ENCODE assay signal across 15 mouse cellular contexts in the genomic region with DNA sequence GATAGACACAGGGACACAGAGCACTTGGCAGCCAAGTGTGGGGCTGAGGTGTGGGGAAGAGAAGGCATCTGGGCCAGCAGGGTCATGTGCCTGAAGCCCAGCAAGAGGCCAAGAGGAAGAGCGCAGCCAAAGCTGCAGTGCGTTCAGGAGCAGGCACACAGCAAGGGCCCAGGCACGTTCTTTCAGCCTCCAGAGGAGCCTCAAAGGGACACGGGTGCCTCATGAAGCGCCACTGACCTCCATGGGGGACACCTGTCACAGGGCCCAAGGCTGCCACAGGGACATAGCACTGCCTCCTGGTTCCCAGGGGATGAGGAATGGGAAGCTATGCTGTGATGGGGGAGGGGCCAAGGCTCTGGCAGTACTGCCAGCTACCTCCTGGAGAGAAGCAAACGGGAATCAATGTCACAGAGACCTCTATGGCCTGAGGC.
A peak's percentile ranks its signal among the peaks of the same experiment; 100 is the strongest.
DNase-seq lines count a peak whose midpoint lies in the region; ATAC-seq lines count a peak whose summit lies in the region.
"Had no signal": no experiment of that assay in that cellular context is flagged by ENCODE, and none has a peak within 500 bp of the region (broad histone marks: within the 10 kb centered on the region; RNA-seq: fewer than 3 reads in every experiment).

No protein-coding gene starts in this region.

- H3K9me3 ChIP-seq in heart, embryonic 10.5 days, result no peaks in the 10 kb centered on the region
- H3K9me3 ChIP-seq in kidney, embryonic 16.5 days (ENCODE audit: low read length), result no peaks in the 10 kb centered on the region
- no peaks in the 10 kb centered on the region for H3K9me3 ChIP-seq in neural tube, embryonic 15.5 days (replicated peaks)
- no peaks in the 10 kb centered on the region for H3K9me3 ChIP-seq in midbrain, embryonic 15.5 days
- H3K9me3 ChIP-seq: liver, embryonic 15.5 days; neural tube, embryonic 12.5 days had no signal

- peaks cover 23% of the 10 kb centered on the region for H3K4me1 ChIP-seq in heart, embryonic 10.5 days
- 0 out of 2 replicates have a peak, but pooled peaks cover 10% of the 10 kb centered on the region for H3K4me1 ChIP-seq in kidney, embryonic 16.5 days (ENCODE audit: insufficient read depth, low read length)
- H3K4me1 ChIP-seq in neural tube, embryonic 15.5 days, result peaks cover 10% of the 10 kb centered on the region
- no peaks in the 10 kb centered on the region for H3K4me1 ChIP-seq in midbrain, embryonic 15.5 days
- H3K4me1 ChIP-seq: liver, embryonic 15.5 days; megakaryocyte, embryonic 14.5 days; neural tube, embryonic 12.5 days had no signal

- no peak overlapping the region for H3K4me3 ChIP-seq in heart, embryonic 10.5 days
- H3K4me3 ChIP-seq in kidney, embryonic 16.5 days (ENCODE audit: low read length), result no peak overlapping the region
- H3K4me3 ChIP-seq in neural tube, embryonic 15.5 days (replicated peaks), result no peak overlapping the region
- H3K4me3 ChIP-seq in midbrain, embryonic 15.5 days, result no peak overlapping the region
- H3K4me3 ChIP-seq: liver, embryonic 15.5 days; megakaryocyte, embryonic 14.5 days; neural tube, embryonic 12.5 days had no signal

- H3K4me2 ChIP-seq in kidney, embryonic 16.5 days (replicated peaks; ENCODE audit: low read depth, low read length), result no peak overlapping the region
- no peak overlapping the region for H3K4me2 ChIP-seq in neural tube, embryonic 15.5 days
- H3K4me2 ChIP-seq in midbrain, embryonic 15.5 days, result no peak overlapping the region
- H3K4me2 ChIP-seq: liver, embryonic 15.5 days; neural tube, embryonic 12.5 days had no signal

- 36% methylated on average over 6 of the region's 6 CpGs for WGBS in heart, embryonic 10.5 days
- 50% methylated on average over 6 of the region's 6 CpGs for WGBS in kidney, embryonic 16.5 days
- WGBS in neural tube, embryonic 15.5 days, result 42% methylated on average over 6 of the region's 6 CpGs
- WGBS in midbrain, embryonic 15.5 days, result 43% methylated on average over 6 of the region's 6 CpGs

- no peak for ATAC-seq in kidney, embryonic 16.5 days (ENCODE audit: low FRiP score, low TSS enrichment)
- no peak for ATAC-seq in neural tube, embryonic 15.5 days (ENCODE audit: low FRiP score)
- no peak for ATAC-seq in midbrain, embryonic 15.5 days (replicated peaks)
- ATAC-seq: activated CD4-positive, CD25-positive, alpha-beta regulatory T cell, adult 4 months; forebrain, embryonic 16.5 days; hindbrain, embryonic 16.5 days had no signal

- no peak overlapping the region for H3K27ac ChIP-seq in heart, embryonic 10.5 days
- peak overlapping the region; percentile 11; the same call in 1 of the 2 replicates for H3K27ac ChIP-seq in kidney, embryonic 16.5 days (ENCODE audit: low read length)
- H3K27ac ChIP-seq in neural tube, embryonic 15.5 days (replicated peaks), result no peak overlapping the region
- H3K27ac ChIP-seq in midbrain, embryonic 15.5 days, result no peak overlapping the region
- H3K27ac ChIP-seq: liver, embryonic 15.5 days; neural tube, embryonic 12.5 days had no signal

- H3K36me3 ChIP-seq in heart, embryonic 10.5 days, result no peaks in the 10 kb centered on the region
- no peaks in the 10 kb centered on the region for H3K36me3 ChIP-seq in kidney, embryonic 16.5 days (ENCODE audit: insufficient read depth, low read length)
- H3K36me3 ChIP-seq in neural tube, embryonic 15.5 days, result no peaks in the 10 kb centered on the region
- H3K36me3 ChIP-seq in midbrain, embryonic 15.5 days (replicated peaks), result no peaks in the 10 kb centered on the region
- H3K36me3 ChIP-seq: liver, embryonic 15.5 days; neural tube, embryonic 12.5 days had no signal

- H3K9ac ChIP-seq in kidney, embryonic 16.5 days (replicated peaks; ENCODE audit: low read length), result no peak overlapping the region
- no peak overlapping the region for H3K9ac ChIP-seq in neural tube, embryonic 15.5 days (replicated peaks)
- no peak overlapping the region for H3K9ac ChIP-seq in midbrain, embryonic 15.5 days
- H3K9ac ChIP-seq: liver, embryonic 15.5 days; neural tube, embryonic 12.5 days had no signal

- H3K27me3 ChIP-seq in heart, embryonic 10.5 days (ENCODE audit: insufficient read depth, poor library complexity, severe bottlenecking), result no peaks in the 10 kb centered on the region
- H3K27me3 ChIP-seq in kidney, embryonic 16.5 days (ENCODE audit: insufficient read depth, low read length), result no peaks in the 10 kb centered on the region
- no peaks in the 10 kb centered on the region for H3K27me3 ChIP-seq in neural tube, embryonic 15.5 days (replicated peaks)
- H3K27me3 ChIP-seq in midbrain, embryonic 15.5 days (replicated peaks), result no peaks in the 10 kb centered on the region
- H3K27me3 ChIP-seq: liver, embryonic 15.5 days; neural tube, embryonic 12.5 days had no signal

- peak; percentile 69 to 77 for DNase-seq in heart, adult 18-20 months
- no peak for DNase-seq in heart, embryonic 10.5 days (ENCODE audit: low spot score)
- DNase-seq in adrenal gland, postnatal 14 days, result peak; percentile 84
- DNase-seq in gastrocnemius, adult 8-10 months (ENCODE audit: low spot score in 2 of 2), result peak; percentile 50 to 71
- DNase-seq in right cerebral cortex, postnatal 25 days, result no peak
- DNase-seq: embryo, embryonic 11 days had no signal

Comparison
In these comparisons a context has a peak if more than half of its experiments do, and no peak if none do; other contexts are left out.
1. DNase-seq: peak in heart, adult 18-20 months (2 of 2), adrenal gland, postnatal 14 days (single experiment) and gastrocnemius, adult 8-10 months (2 of 2); none in heart, embryonic 10.5 days (single experiment) and right cerebral cortex, postnatal 25 days (single experiment).